In the genomic region with DNA sequence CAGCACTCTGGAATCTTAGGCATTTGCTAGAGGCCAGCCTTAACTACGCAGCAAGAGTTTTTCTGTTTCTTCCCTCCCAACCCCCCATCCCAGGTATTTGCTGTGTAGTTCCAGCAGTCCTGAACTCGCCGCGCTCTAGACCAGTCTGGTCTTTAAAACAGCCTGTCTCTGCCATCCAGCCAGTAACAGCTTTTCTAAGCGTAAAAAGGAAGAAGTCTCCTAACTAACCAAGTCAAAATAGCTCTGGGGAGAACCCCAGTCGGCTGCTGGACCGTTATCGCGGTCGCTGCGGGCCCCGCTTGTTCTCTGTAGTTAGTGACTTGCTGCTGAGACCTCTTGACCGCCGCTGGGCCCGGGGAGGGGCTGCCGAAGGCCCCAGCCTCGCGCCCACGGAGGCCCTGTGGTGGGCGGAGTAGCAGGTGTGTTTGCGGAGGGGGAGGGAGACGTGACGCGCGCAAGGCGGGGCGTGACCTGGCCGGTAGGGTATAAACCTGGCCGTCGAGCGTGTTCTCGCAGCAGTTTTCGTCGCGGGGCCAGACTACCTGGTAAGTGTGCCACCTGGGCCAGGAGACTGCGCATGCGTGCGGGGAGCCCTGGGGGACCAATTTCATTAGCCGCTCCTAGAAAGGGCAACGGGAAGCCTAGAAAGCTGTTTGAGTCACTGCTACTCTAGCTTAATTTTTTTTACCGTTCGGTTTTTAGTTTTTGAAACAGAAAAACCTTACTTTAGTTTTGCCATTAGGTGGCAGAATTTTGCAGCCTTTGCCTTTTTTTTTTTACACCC, we compare ENCODE assay signal across 1 mouse cellular context.
TF ChIP-seq lines count a peak whose summit lies in the region.

No protein-coding gene starts in this region.

TF ChIP-seq in C2C12, 6 proteins besides CTCF, POLR2A, EP300 and RAD21:
- TF ChIP-seq USF1 (IDR thresholded peaks at IDR 0.05; ENCODE audit: low read depth) (no peak), MAX (IDR thresholded peaks at IDR 0.05) (no peak), FOSL1 (IDR thresholded peaks at IDR 0.05; ENCODE audit: insufficient read depth, low read length, poor library complexity, severe bottlenecking) (no peak), MYOG (IDR thresholded peaks at IDR 0.05; ENCODE audit: control insufficient read depth, extremely low read depth, insufficient read length) (no peak), CEBPB (IDR thresholded peaks at IDR 0.05; ENCODE audit: low read depth) (no peak), MYOD1 (IDR thresholded peaks at IDR 0.05; ENCODE audit: control insufficient read depth, insufficient read length, low read depth) (no peak)
